Mouse (Mus musculus): ENCODE data around the gene Gprin3. TPM values are rescaled to one million over a fixed set of nuclear protein-coding genes. Genes with fewer than 3 reads are reported as not detected.

Gene Gprin3
- polyA plus RNA-seq (2012; rRNA removed) (0.01 and 0.02 TPM in 2 replicates), polyA plus RNA-seq (2014; fragmentation: Nextera tagmentation; extraction: Ambion mirVana) (0.06 and 0.08 TPM in 2 replicates)

DNA sequence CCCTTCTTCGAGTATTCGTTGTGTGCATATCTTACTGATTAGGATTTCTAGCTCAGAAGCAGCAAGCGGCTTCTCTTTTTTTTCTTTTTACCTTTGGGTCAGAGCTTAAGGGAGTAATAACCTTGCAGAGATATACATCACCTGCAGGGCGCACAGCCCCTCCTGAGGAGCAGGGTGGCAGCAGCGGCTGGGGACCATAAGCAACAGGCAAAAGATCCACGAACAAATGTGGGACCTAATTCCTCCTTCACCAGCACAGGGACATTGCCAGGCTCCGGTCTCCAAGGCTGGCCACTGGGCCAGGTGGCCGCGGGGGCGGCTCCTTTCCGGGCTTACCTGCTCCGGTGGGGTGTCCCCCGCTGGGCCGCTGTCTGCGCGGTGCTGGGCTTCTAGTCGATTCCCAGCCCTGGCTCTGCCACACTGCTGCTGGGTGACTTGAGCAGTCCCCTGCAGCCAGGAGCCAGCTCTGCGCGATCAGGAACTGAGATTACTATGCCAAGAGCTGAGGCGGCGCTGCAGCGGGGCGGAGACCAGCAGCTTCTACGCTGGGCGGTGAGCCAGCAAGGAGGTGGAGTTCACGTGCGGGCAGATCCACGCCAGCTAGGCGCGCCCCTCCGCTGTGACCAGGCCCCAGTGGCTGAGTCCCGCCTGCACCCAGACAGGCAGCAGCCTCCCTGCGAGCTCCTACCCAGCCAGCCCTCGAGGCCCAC is at the start of gene Gprin3:
Gene Gprin3, minus strand, starts transcription at position 471 of the 710 bp plus-strand sequence.
- H3K4me3 ChIP-seq (ENCODE audit: insufficient read depth in 1 of 2, low read depth in 2 of 2, low read length in 2 of 2) = peak within 1 kb of the TSS; percentile 40 to 49
- ATAC-seq (ENCODE audit: insufficient read depth) (peak; percentile 68), DNase-seq (ENCODE audit: low read depth in 3 of 3, low spot score in 3 of 3) (no peak)
- peak within 1 kb of the TSS; percentile 50 for H3K4me2 ChIP-seq (ENCODE audit: low read depth)
- no peak within 1 kb of the TSS for H3K27ac ChIP-seq
- no peak for TF ChIP-seq CTCF (IDR thresholded peaks at IDR 0.05; ENCODE audit: low read depth)
- TF ChIP-seq EP300 (IDR thresholded peaks at IDR 0.05; ENCODE audit: low read depth) = no peak
- 7% methylated on average over 34 of the region's 34 CpGs for WGBS (ENCODE audit: insufficient replicate concordance)
- no peaks in the 10 kb centered on the region for H3K4me1 ChIP-seq (replicated peaks; ENCODE audit: control insufficient read depth in 2 of 2, insufficient read depth in 2 of 2, low read length in 1 of 2)
- H3K36me3 ChIP-seq (replicated peaks; ENCODE audit: control insufficient read depth, insufficient read depth, low read depth) = no peaks in the 10 kb centered on the region
- H3K9me3 ChIP-seq (ENCODE audit: control insufficient read depth, low read length) = no peaks in the 10 kb centered on the region
- no peaks in the 10 kb centered on the region for H3K27me3 ChIP-seq (ENCODE audit: control insufficient read depth, insufficient read depth, low read length)
- no peak within 1 kb of the TSS for H3K9ac ChIP-seq (replicated peaks)

DNA sequence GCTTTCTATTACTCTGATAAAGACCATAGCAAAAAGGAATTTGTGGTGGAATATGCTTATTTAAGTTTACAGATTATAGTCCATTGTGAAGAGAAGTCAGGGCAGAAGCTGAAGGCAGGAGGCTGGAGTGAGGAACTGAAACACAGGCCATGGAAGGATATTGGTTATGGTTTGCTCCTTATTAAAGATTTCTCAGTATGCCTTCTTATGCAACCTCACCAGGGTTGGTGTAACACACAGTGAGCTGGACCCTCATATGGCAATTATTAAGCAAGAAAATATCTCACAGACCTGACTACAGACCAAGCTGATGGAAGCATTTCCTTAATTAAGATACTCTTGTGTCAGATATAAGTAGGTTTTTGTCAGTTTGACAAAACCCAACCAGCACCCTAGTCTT is 32.8 kb upstream of the Gprin3 start:
- H3K4me1 ChIP-seq (replicated peaks; ENCODE audit: control insufficient read depth in 2 of 2, insufficient read depth in 2 of 2, low read length in 1 of 2) = no peaks in the 10 kb centered on the region

DNA sequence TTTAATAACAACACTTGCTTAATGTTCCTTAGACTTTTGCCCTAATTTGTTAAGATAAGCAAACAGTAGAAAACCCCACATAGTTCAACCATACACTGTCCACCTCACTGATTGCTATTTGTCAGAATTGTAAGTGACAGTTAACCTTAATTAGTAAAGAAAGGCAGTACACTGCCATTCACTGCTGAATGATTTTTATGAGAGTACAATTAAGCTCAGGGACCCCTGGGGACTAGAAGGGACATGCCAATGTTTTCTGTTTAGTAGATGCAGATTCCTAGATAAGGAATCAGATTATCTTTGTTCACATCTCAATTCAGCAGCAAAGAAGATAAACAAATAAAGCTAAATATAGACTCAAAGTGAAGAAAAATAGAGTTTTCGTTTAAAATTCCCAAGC is 30.0 kb upstream of the Gprin3 start:
- Histone ChIP-seq H3K4me1 (replicated peaks; ENCODE audit: control insufficient read depth in 2 of 2, insufficient read depth in 2 of 2, low read length in 1 of 2) (no peaks in the 10 kb centered on the region), H3K36me3 (replicated peaks; ENCODE audit: control insufficient read depth, insufficient read depth, low read depth) (no peaks in the 10 kb centered on the region), H3K27ac (no peak overlapping the region), H3K9me3 (ENCODE audit: control insufficient read depth, low read length) (no peaks in the 10 kb centered on the region), H3K27me3 (ENCODE audit: control insufficient read depth, insufficient read depth, low read length) (no peaks in the 10 kb centered on the region), H3K9ac (replicated peaks) (no peak overlapping the region), H3K4me3 (ENCODE audit: insufficient read depth in 1 of 2, low read depth in 2 of 2, low read length in 2 of 2) (no peak overlapping the region), H3K4me2 (ENCODE audit: low read depth) (no peak overlapping the region)
- TF ChIP-seq CTCF (IDR thresholded peaks at IDR 0.05; ENCODE audit: low read depth) = no peak
- no peak for TF ChIP-seq EP300 (IDR thresholded peaks at IDR 0.05; ENCODE audit: low read depth)
- WGBS (ENCODE audit: insufficient replicate concordance) = 53% methylated on average over 1 of the region's 1 CpGs
- DNase-seq (ENCODE audit: low read depth in 3 of 3, low spot score in 3 of 3) (no peak), ATAC-seq (ENCODE audit: insufficient read depth) (no peak)

More for the DNA sequence above, 32.8 kb upstream of the Gprin3 start:
- H3K4me2 ChIP-seq (ENCODE audit: low read depth) = no peak overlapping the region
- H3K27ac ChIP-seq = no peak overlapping the region
- no peak for TF ChIP-seq CTCF (IDR thresholded peaks at IDR 0.05; ENCODE audit: low read depth)
- TF ChIP-seq EP300 (IDR thresholded peaks at IDR 0.05; ENCODE audit: low read depth) = no peak
- no peak overlapping the region for H3K4me3 ChIP-seq (ENCODE audit: insufficient read depth in 1 of 2, low read depth in 2 of 2, low read length in 2 of 2)
- H3K36me3 ChIP-seq (replicated peaks; ENCODE audit: control insufficient read depth, insufficient read depth, low read depth) = no peaks in the 10 kb centered on the region
- no peaks in the 10 kb centered on the region for H3K9me3 ChIP-seq (ENCODE audit: control insufficient read depth, low read length)
- no peak overlapping the region for H3K9ac ChIP-seq (replicated peaks)
- DNase-seq (ENCODE audit: low read depth in 3 of 3, low spot score in 3 of 3) = no peak
- no peaks in the 10 kb centered on the region for H3K27me3 ChIP-seq (ENCODE audit: control insufficient read depth, insufficient read depth, low read length)
- ATAC-seq (ENCODE audit: insufficient read depth) = no peak

DNA sequence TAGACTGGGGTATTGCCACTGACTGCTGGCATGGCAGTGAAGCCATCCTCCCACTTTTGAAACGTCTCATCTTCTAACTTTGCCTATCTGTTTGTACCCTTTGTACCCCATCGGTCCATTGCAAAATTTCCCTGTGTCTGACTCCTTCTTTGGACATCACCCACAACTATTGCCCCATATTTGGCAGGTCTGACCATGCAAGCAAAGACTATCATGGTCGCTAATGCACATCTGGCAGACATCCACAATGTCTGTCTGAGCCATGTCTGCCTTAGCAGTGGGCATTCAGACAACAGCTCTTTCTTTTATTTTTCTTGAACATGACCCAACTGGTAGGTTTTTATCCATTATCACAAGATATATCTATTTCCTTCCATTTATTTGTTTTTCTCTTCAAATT is 25.3 kb upstream of the Gprin3 start:
- Histone ChIP-seq H3K4me3 (ENCODE audit: insufficient read depth in 1 of 2, low read depth in 2 of 2, low read length in 2 of 2) (no peak overlapping the region), H3K4me1 (replicated peaks; ENCODE audit: control insufficient read depth in 2 of 2, insufficient read depth in 2 of 2, low read length in 1 of 2) (no peaks in the 10 kb centered on the region), H3K27ac (no peak overlapping the region), H3K27me3 (ENCODE audit: control insufficient read depth, insufficient read depth, low read length) (no peaks in the 10 kb centered on the region), H3K4me2 (ENCODE audit: low read depth) (no peak overlapping the region), H3K9me3 (ENCODE audit: control insufficient read depth, low read length) (no peaks in the 10 kb centered on the region), H3K9ac (replicated peaks) (no peak overlapping the region), H3K36me3 (replicated peaks; ENCODE audit: control insufficient read depth, insufficient read depth, low read depth) (no peaks in the 10 kb centered on the region)
- DNase-seq (ENCODE audit: low read depth in 3 of 3, low spot score in 3 of 3) = no peak
- no peak for ATAC-seq (ENCODE audit: insufficient read depth)
- WGBS (ENCODE audit: insufficient replicate concordance) = 54% methylated on average over 3 of the region's 3 CpGs
- TF ChIP-seq EP300 (IDR thresholded peaks at IDR 0.05; ENCODE audit: low read depth) (no peak), CTCF (IDR thresholded peaks at IDR 0.05; ENCODE audit: low read depth) (no peak)

DNA sequence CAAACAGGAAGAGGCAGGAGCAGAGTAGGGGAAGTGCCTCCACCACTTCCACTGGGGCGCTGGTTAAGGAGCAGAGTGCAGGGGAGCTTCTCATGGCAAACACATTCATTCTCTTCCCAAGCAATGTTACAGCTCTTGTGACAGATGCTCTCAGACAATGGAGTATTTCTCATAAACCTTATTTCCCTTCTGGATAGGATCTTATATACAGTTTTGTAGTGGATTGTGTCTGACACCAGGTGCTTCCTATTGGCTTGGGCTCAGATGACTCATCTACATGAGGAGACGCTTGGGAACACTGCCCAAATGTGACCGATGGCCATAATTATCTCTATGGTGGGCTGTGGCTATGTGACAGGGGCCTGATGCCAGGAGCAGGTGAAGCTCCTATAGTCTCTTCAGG is 19.0 kb upstream of the Gprin3 start:
- no peak overlapping the region for H3K27ac ChIP-seq
- H3K9ac ChIP-seq (replicated peaks) = no peak overlapping the region
- no peaks in the 10 kb centered on the region for H3K27me3 ChIP-seq (ENCODE audit: control insufficient read depth, insufficient read depth, low read length)
- H3K4me3 ChIP-seq (ENCODE audit: insufficient read depth in 1 of 2, low read depth in 2 of 2, low read length in 2 of 2) = no peak overlapping the region
- TF ChIP-seq CTCF (IDR thresholded peaks at IDR 0.05; ENCODE audit: low read depth) = no peak
- TF ChIP-seq EP300 (IDR thresholded peaks at IDR 0.05; ENCODE audit: low read depth) = no peak
- WGBS (ENCODE audit: insufficient replicate concordance) = 46% methylated on average over 3 of the region's 3 CpGs
- H3K36me3 ChIP-seq (replicated peaks; ENCODE audit: control insufficient read depth, insufficient read depth, low read depth) = no peaks in the 10 kb centered on the region
- DNase-seq (ENCODE audit: low read depth in 3 of 3, low spot score in 3 of 3) (no peak), ATAC-seq (ENCODE audit: insufficient read depth) (no peak)
- no peaks in the 10 kb centered on the region for H3K4me1 ChIP-seq (replicated peaks; ENCODE audit: control insufficient read depth in 2 of 2, insufficient read depth in 2 of 2, low read length in 1 of 2)
- H3K4me2 ChIP-seq (ENCODE audit: low read depth) = no peak overlapping the region
- H3K9me3 ChIP-seq (ENCODE audit: control insufficient read depth, low read length) = no peaks in the 10 kb centered on the region
